Mouse (Mus musculus) MEL (cell line): ENCODE results near the gene Nrip1. TPM values are rescaled to one million over a fixed set of nuclear protein-coding genes. Genes with fewer than 3 reads are reported as not detected.

ENCODE experiments used
- DNase-seq: peaks from one replicate; pipeline ENCODE4 v3.0.0; 2011; ENCODE audit warnings: low read depth, low spot score
- H3K27ac ChIP-seq: 2 replicates; pipeline ENCODE4 v1.5.1; 2012; ENCODE audit warnings: low read depth, mild to moderate bottlenecking, control low read depth, low read length, moderate library complexity; ENCODE audit not compliant: control insufficient read depth
- H3K27me3 ChIP-seq, 2 experiments: fragments of 150-350 bp in 1 of 2; sonication (generic) in 1 of 2; 2 replicates each; pipeline ENCODE4 v1.6.1; 2012; ENCODE audit warnings: low read length in 2 of 2, mild to moderate bottlenecking in 2 of 2, improper control_type of control experiment in 1 of 2, moderate library complexity in 1 of 2; ENCODE audit not compliant: insufficient read depth in 2 of 2, control insufficient read depth in 1 of 2
- H3K36me3 ChIP-seq, 2 experiments: 2 replicates each; pipeline ENCODE4 v1.6.1; 2012 to 2014; ENCODE audit warnings: low read length in 2 of 2, improper control_type of control experiment in 1 of 2, inconsistent platforms in 1 of 2, mild to moderate bottlenecking in 1 of 2; ENCODE audit not compliant: insufficient read depth in 2 of 2, control insufficient read depth in 1 of 2
- H3K4me1 ChIP-seq, 2 experiments: fragments of 150-350 bp in 1 of 2; sonication (generic) in 1 of 2; 2 replicates each; pipeline ENCODE4 v1.6.1; 2012; ENCODE audit warnings: low read length in 2 of 2, improper control_type of control experiment in 1 of 2, mild to moderate bottlenecking in 1 of 2; ENCODE audit not compliant: insufficient read depth in 2 of 2, control insufficient read depth in 1 of 2
- H3K4me3 ChIP-seq, 2 experiments: fragments of 150-350 bp in 1 of 2; sonication (generic) in 1 of 2; 2 replicates each; pipeline ENCODE4 v1.5.1; 2012; ENCODE audit warnings: low read depth in 2 of 2, low read length in 2 of 2, mild to moderate bottlenecking in 2 of 2, moderate library complexity in 2 of 2, control low read depth in 1 of 2, improper control_type of control experiment in 1 of 2; ENCODE audit not compliant: control insufficient read depth in 1 of 2, insufficient read depth in 1 of 2
- H3K79me2 ChIP-seq: 2 replicates; pipeline ENCODE4 v1.6.1; 2012; ENCODE audit warnings: mild to moderate bottlenecking, low read length, moderate library complexity; ENCODE audit not compliant: control insufficient read depth, poor library complexity, insufficient read depth
- H3K9ac ChIP-seq: 2 replicates; pipeline ENCODE4 v1.6.1; 2012; ENCODE audit warnings: low read depth, mild to moderate bottlenecking, control low read depth, low read length, moderate library complexity; ENCODE audit not compliant: control insufficient read depth, poor library complexity, severe bottlenecking
- H3K9me3 ChIP-seq: fragments of 150-350 bp; sonication (generic); replicated peaks from 2 replicates; pipeline ENCODE4 v1.6.1; 2012; ENCODE audit warnings: mild to moderate bottlenecking, low read length, improper control_type of control experiment, moderate library complexity; ENCODE audit not compliant: insufficient read depth
- BHLHE40 ChIP-seq: IDR thresholded peaks from 2 replicates; pipeline ENCODE4 v1.6.1; 2012; ENCODE audit warnings: low read depth, mild to moderate bottlenecking, inconsistent platforms, low read length, improper control_type of control experiment, borderline replicate concordance
- CHD2 ChIP-seq: IDR thresholded peaks from 2 replicates; pipeline ENCODE4 v1.6.1; 2011; ENCODE audit warnings: low read length, improper control_type of control experiment
- CTCF ChIP-seq, 3 experiments: IDR thresholded peaks in 2 of 3; conservative IDR thresholded peaks in 1 of 3; 2 replicates each; pipeline ENCODE4 v1.5.1; 2011 to 2012; ENCODE audit warnings: low read length in 3 of 3, low read depth in 2 of 3, mild to moderate bottlenecking in 2 of 3, improper control_type of control experiment in 1 of 3, inconsistent platforms in 1 of 3, mixed read lengths in 1 of 3, moderate library complexity in 1 of 3; ENCODE audit not compliant: control insufficient read depth in 1 of 3, insufficient read depth in 1 of 3, poor library complexity in 1 of 3, severe bottlenecking in 1 of 3
- ELF1 ChIP-seq: IDR thresholded peaks from 2 replicates; pipeline ENCODE4 v1.6.1; 2014; ENCODE audit warnings: low read depth, mild to moderate bottlenecking, inconsistent platforms, low read length, improper control_type of control experiment, moderate library complexity
- EP300 ChIP-seq, 2 experiments: IDR thresholded peaks; 2 replicates each; pipeline ENCODE4 v1.6.1; 2011; ENCODE audit warnings: improper control_type of control experiment in 2 of 2, low read length in 2 of 2, low read depth in 1 of 2, mild to moderate bottlenecking in 1 of 2
- ETS1 ChIP-seq: IDR thresholded peaks from 2 replicates; pipeline ENCODE4 v1.6.1; 2012; ENCODE audit warnings: low read depth, mild to moderate bottlenecking, inconsistent platforms, low read length, improper control_type of control experiment, moderate library complexity
- JUND ChIP-seq: IDR thresholded peaks from 2 replicates; pipeline ENCODE4 v1.6.1; 2011; ENCODE audit warnings: low read depth, mild to moderate bottlenecking, improper control_type of control experiment, low read length
- KAT2A ChIP-seq: conservative IDR thresholded peaks from 2 replicates; pipeline ENCODE4 v1.6.1; 2012; ENCODE audit warnings: low read depth, low read length, improper control_type of control experiment, inconsistent platforms
- MAZ ChIP-seq: IDR thresholded peaks from 2 replicates; pipeline ENCODE4 v1.6.1; 2012; ENCODE audit warnings: low read depth, mild to moderate bottlenecking, inconsistent platforms, low read length, improper control_type of control experiment
- MXI1 ChIP-seq: IDR thresholded peaks from 2 replicates; pipeline ENCODE4 v1.6.1; 2011; ENCODE audit warnings: mild to moderate bottlenecking, low read depth, low read length, improper control_type of control experiment
- MYB ChIP-seq: IDR thresholded peaks from 2 replicates; pipeline ENCODE4 v1.6.1; 2011; ENCODE audit warnings: mild to moderate bottlenecking, low read depth, low read length, improper control_type of control experiment
- MYC ChIP-seq: IDR thresholded peaks from 2 replicates; pipeline ENCODE4 v1.6.1; 2011; ENCODE audit warnings: low read depth, mild to moderate bottlenecking, low read length, improper control_type of control experiment, moderate library complexity
- NELFE ChIP-seq: IDR thresholded peaks from 2 replicates; pipeline ENCODE4 v1.6.1; 2011; ENCODE audit warnings: low read depth, low read length, improper control_type of control experiment
- POLR2A ChIP-seq, 2 experiments: IDR thresholded peaks; 2 replicates each; pipeline ENCODE4 v1.6.1; 2011 to 2012; ENCODE audit warnings: low read length in 2 of 2, mild to moderate bottlenecking in 2 of 2, control low read depth in 1 of 2, improper control_type of control experiment in 1 of 2, low read depth in 1 of 2, moderate library complexity in 1 of 2; ENCODE audit not compliant: control insufficient read depth in 1 of 2, insufficient read depth in 1 of 2, poor library complexity in 1 of 2
- POLR2AphosphoS5 ChIP-seq: IDR thresholded peaks from 2 replicates; pipeline ENCODE4 v1.6.1; 2012; ENCODE audit warnings: low read depth, borderline replicate concordance, mild to moderate bottlenecking, inconsistent platforms, low read length, moderate library complexity, mixed read lengths
- RCOR1 ChIP-seq: IDR thresholded peaks from 2 replicates; pipeline ENCODE4 v1.6.1; 2012; ENCODE audit warnings: low read depth, mild to moderate bottlenecking, inconsistent platforms, low read length, improper control_type of control experiment
- TAL1 ChIP-seq: IDR thresholded peaks from 2 replicates; pipeline ENCODE4 v1.6.1; 2012; ENCODE audit warnings: mild to moderate bottlenecking, inconsistent platforms, low read length, moderate library complexity, mixed read lengths
- USF1 ChIP-seq: IDR thresholded peaks from 2 replicates; pipeline ENCODE4 v1.6.1; 2014; ENCODE audit warnings: low read depth, mild to moderate bottlenecking, inconsistent platforms, low read length, improper control_type of control experiment, moderate library complexity
- USF2 ChIP-seq, 2 experiments: IDR thresholded peaks; 2 replicates each; pipeline ENCODE4 v1.6.1; 2011 to 2012; ENCODE audit warnings: improper control_type of control experiment in 2 of 2, low read length in 2 of 2, borderline replicate concordance in 1 of 2, inconsistent platforms in 1 of 2, low read depth in 1 of 2, mild to moderate bottlenecking in 1 of 2; ENCODE audit not compliant: insufficient read depth in 1 of 2
- ZC3H11A ChIP-seq: IDR thresholded peaks from 2 replicates; pipeline ENCODE4 v1.6.1; 2012; ENCODE audit warnings: low read depth, mild to moderate bottlenecking, inconsistent platforms, low read length, improper control_type of control experiment
- ZMIZ1 ChIP-seq: IDR thresholded peaks from 2 replicates; pipeline ENCODE4 v1.6.1; 2012; ENCODE audit warnings: low read depth, mild to moderate bottlenecking, inconsistent platforms, low read length, improper control_type of control experiment, moderate library complexity
- ZNF384 ChIP-seq: IDR thresholded peaks from 2 replicates; pipeline ENCODE4 v1.6.1; 2012; ENCODE audit warnings: low read depth, mild to moderate bottlenecking, inconsistent platforms, low read length, improper control_type of control experiment
- polyA plus RNA-seq, 2 experiments: library from polyadenylated mRNA; stranded (reverse) in 1 of 2; unstranded in 1 of 2; fragments of >175 nt in 1 of 2; fragments of >200 nt in 1 of 2; gene quantifications; 2 replicates each; pipeline versions ENCODE4 v1.2.1 to v1.2.4; 2012; ENCODE audit warnings: low replicate concordance in 2 of 2, low read depth in 1 of 2; ENCODE audit not compliant: insufficient read length in 2 of 2, insufficient read depth in 1 of 2, missing spikeins in 1 of 2
- total RNA-seq: library from RNA; depleted of rRNA; stranded (reverse); fragments of 300-350 nt; gene quantifications from 2 replicates; pipeline ENCODE4 v1.2.3, GENCODE M21; 2012

Gene Nrip1
- total and polyA plus RNA-seq, 3 experiments, result 13.6 to 42.6 (median 21.1) TPM

DNA sequence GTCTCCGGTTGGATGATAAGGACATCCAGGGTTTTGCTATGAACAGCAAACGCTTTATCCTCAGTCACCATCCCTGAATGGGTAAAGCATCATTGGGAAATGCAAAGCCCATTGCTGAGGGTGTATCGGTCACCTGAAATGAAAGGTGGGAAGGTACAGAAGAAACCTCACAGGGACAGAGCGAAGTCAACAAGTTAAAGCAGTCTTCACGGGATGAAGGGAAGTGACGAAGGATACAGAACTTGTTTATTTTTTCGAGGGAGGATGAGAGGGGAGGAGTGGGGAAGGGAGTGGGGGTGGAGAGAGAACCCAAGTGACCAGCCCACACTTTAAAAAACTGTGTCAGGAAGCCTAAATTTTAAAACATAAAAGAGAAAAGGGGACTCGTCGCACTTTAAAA lies 4.4 kb downstream of the Nrip1 start:
- H3K27ac ChIP-seq, result no peak overlapping the region
- no peak for TF ChIP-seq USF1
- no peak for TF ChIP-seq RCOR1
- no peak for TF ChIP-seq TAL1
- no peak for TF ChIP-seq POLR2AphosphoS5
- TF ChIP-seq CTCF (IDR thresholded peaks at IDR 0.05 in 2 of 3, conservative IDR thresholded peaks at IDR 0.05 in 1 of 3; ENCODE audit: control insufficient read depth in 1 of 3, insufficient read depth in 1 of 3, low read depth in 2 of 3, low read length in 3 of 3, poor library complexity in 1 of 3, severe bottlenecking in 1 of 3), result no peak
- TF ChIP-seq MAZ, result no peak
- TF ChIP-seq ETS1, result no peak
- TF ChIP-seq NELFE, result no peak
- no peak for TF ChIP-seq ZMIZ1
- TF ChIP-seq MXI1, result no peak
- TF ChIP-seq ELF1, result no peak
- TF ChIP-seq JUND, result no peak
- no peak overlapping the region for H3K4me3 ChIP-seq
- no peak for DNase-seq
- peaks cover 64% of the 10 kb centered on the region for H3K79me2 ChIP-seq
- H3K9me3 ChIP-seq, result no peaks in the 10 kb centered on the region
- H3K36me3 ChIP-seq, result peaks cover 1 to 15% of the 10 kb centered on the region in 2 experiments
- no peaks in the 10 kb centered on the region; a peak in 1 of 4 replicates for H3K27me3 ChIP-seq
- peaks cover 0 to 19% of the 10 kb centered on the region in 2 experiments; a peak in 2 of 4 replicates for H3K4me1 ChIP-seq
- no peak overlapping the region for H3K9ac ChIP-seq

DNA sequence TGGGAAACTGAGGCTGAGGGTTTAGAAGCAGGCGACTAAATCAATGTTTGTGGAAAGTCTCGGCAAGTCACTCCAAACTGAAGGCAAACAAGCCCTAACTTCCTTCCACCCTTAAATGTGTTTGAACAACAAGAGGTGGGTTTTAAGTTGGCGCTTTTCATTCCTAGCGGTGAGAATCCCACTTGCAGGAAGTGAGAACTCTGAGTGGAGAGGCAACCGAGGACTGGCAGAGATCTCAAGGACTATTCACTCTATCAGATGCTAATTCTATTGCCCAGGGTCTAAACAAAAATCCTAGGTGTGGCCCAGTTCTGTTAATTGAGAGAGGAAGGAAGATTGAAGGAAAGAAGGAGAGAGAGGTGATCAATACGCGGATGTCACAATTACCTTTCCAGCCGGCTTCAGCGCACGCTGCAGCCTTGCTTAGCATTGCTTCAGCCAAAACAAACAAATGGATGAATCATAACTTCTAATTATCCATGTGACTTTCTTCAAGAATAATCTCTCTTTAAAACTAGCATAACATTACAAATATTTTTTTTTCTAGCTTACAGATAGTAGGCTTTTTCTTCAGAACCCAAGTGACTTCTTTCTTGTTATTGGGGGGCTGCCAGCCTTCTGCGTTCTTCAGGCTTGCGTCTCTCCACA lies 6.2 kb downstream of the Nrip1 start:
- H3K36me3 ChIP-seq, result peaks cover 1 to 19% of the 10 kb centered on the region in 2 experiments
- no peaks in the 10 kb centered on the region for H3K9me3 ChIP-seq
- H3K4me3 ChIP-seq, result no peak overlapping the region
- TF ChIP-seq JUND (no peak), USF1 (no peak), ETS1 (no peak), CHD2 (no peak), MYB (no peak), POLR2A (IDR thresholded peaks at IDR 0.05; ENCODE audit: control insufficient read depth in 1 of 2, insufficient read depth in 1 of 2, low read depth in 1 of 2, low read length in 2 of 2, poor library complexity in 1 of 2) (no peak), ELF1 (no peak), EP300 (IDR thresholded peaks at IDR 0.05; ENCODE audit: low read depth in 1 of 2, low read length in 2 of 2) (no peak), USF2 (IDR thresholded peaks at IDR 0.05; ENCODE audit: borderline replicate concordance in 1 of 2, insufficient read depth in 1 of 2, low read depth in 1 of 2, low read length in 2 of 2) (no peak), MXI1 (no peak), MAZ (no peak), CTCF (IDR thresholded peaks at IDR 0.05 in 2 of 3, conservative IDR thresholded peaks at IDR 0.05 in 1 of 3; ENCODE audit: control insufficient read depth in 1 of 3, insufficient read depth in 1 of 3, low read depth in 2 of 3, low read length in 3 of 3, poor library complexity in 1 of 3, severe bottlenecking in 1 of 3) (no peak), BHLHE40 (no peak), MYC (no peak), ZNF384 (no peak), ZMIZ1 (no peak), NELFE (no peak), KAT2A (no peak), ZC3H11A (no peak)
- no peak for DNase-seq
- peaks cover 66% of the 10 kb centered on the region for H3K79me2 ChIP-seq
- no peak overlapping the region for H3K27ac ChIP-seq
- H3K27me3 ChIP-seq, result no peaks in the 10 kb centered on the region; a peak in 1 of 4 replicates
- no peak overlapping the region for H3K9ac ChIP-seq
- peaks cover 7 to 15% of the 10 kb centered on the region in 2 experiments; a peak in 2 of 4 replicates for H3K4me1 ChIP-seq
